Comparison of ENCODE assay signal across 8 mouse cellular contexts in the genomic region with DNA sequence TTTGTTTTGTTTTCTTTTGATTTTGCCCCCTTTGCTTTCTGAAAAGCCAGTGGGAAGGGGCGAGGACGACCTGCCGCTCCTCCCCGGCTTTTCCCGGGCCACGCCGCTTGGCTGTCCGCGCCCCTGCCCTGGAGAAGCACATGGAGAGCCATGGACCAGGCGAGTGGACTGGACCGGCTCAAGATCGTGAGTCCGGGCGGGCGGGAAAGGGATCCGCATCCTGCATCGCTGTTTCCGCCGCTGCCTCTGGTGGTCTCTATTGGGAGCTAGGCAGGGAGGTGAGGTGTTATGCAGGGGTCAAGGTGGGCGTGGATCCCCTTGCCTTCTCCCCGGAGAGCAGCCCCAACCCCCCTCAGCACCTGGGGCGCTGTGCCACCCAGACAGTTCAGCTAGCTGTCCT. TPM values are rescaled to one million over a fixed set of nuclear protein-coding genes. Genes with fewer than 3 reads are reported as not detected.
DNase-seq lines count a peak whose midpoint lies in the region; ATAC-seq and TF ChIP-seq lines count a peak whose summit lies in the region.

No protein-coding gene starts in this region.

- H3K27ac ChIP-seq in ES-Bruce4 (ENCODE audit: insufficient read depth, low read length), result no peak overlapping the region
- no peak overlapping the region; the same call in 1 of the 2 replicates for H3K27ac ChIP-seq in embryonic facial prominence, embryonic 14.5 days (replicated peaks; ENCODE audit: low read depth, low read length)
- H3K27ac ChIP-seq in hindbrain, embryonic 11.5 days (ENCODE audit: low read depth, low read length), result peak overlapping the region; percentile 51; the same call in 1 of the 2 replicates
- no peak overlapping the region for H3K27ac ChIP-seq in limb, embryonic 15.5 days
- H3K27ac ChIP-seq in midbrain, postnatal 0 days (ENCODE audit: low read depth, low read length), result peak overlapping the region; percentile 27

- WGBS in embryonic facial prominence, embryonic 14.5 days, result under 1% methylated on average over 20 of the region's 22 CpGs
- 1% methylated on average over 21 of the region's 22 CpGs for WGBS in hindbrain, embryonic 11.5 days
- 1% methylated on average over 22 of the region's 22 CpGs for WGBS in limb, embryonic 15.5 days
- WGBS in midbrain, postnatal 0 days, result under 1% methylated on average over 21 of the region's 22 CpGs

- TF ChIP-seq CTCF in ES-Bruce4 (IDR thresholded peaks at IDR 0.05; ENCODE audit: low read depth, low read length), result no peak
- TF ChIP-seq CTCF in midbrain, postnatal 0 days (IDR thresholded peaks at IDR 0.05), result peak; percentile 11; the same call in 1 of the 2 replicates

- DNase-seq in cerebellum, postnatal 10 days, result peak; percentile 69 to 70
- no peak for DNase-seq in cerebellum, adult 11-12 months
- peak; percentile 22 for DNase-seq in embryonic facial prominence, embryonic 14.5 days (ENCODE audit: low spot score)
- peak; percentile 61 for DNase-seq in hindbrain, embryonic 11.5 days (ENCODE audit: low spot score)
- DNase-seq in midbrain, postnatal 0 days (ENCODE audit: low spot score), result peak; percentile 21
- DNase-seq in thymus, postnatal 14 days, result peak; percentile 20

- H3K27me3 ChIP-seq in ES-Bruce4 (ENCODE audit: control insufficient read depth, insufficient read depth, low read length, poor library complexity, severe bottlenecking), result peaks cover 15% of the 10 kb centered on the region
- H3K27me3 ChIP-seq in embryonic facial prominence, embryonic 14.5 days (replicated peaks; ENCODE audit: control insufficient read depth, insufficient read depth, low read length), result peaks cover 4% of the 10 kb centered on the region
- H3K27me3 ChIP-seq in hindbrain, embryonic 11.5 days (ENCODE audit: control insufficient read depth, insufficient read depth, low read length), result peaks cover 2% of the 10 kb centered on the region
- peaks cover 3% of the 10 kb centered on the region; the same call in 1 of the 2 replicates for H3K27me3 ChIP-seq in limb, embryonic 15.5 days
- no peaks in the 10 kb centered on the region for H3K27me3 ChIP-seq in midbrain, postnatal 0 days (ENCODE audit: insufficient read depth, low read length)

- H3K4me3 ChIP-seq in ES-Bruce4 (ENCODE audit: low read depth, low read length), result peak overlapping the region; percentile 68
- H3K4me3 ChIP-seq in embryonic facial prominence, embryonic 14.5 days (ENCODE audit: low read depth, low read length), result peak overlapping the region; percentile 69
- peak overlapping the region; percentile 61 for H3K4me3 ChIP-seq in hindbrain, embryonic 11.5 days (ENCODE audit: low read depth, low read length)
- H3K4me3 ChIP-seq in limb, embryonic 15.5 days, result peak overlapping the region; percentile 58
- peak overlapping the region; percentile 72 for H3K4me3 ChIP-seq in midbrain, postnatal 0 days (ENCODE audit: low read depth, low read length)

- H3K4me2 ChIP-seq in embryonic facial prominence, embryonic 14.5 days (ENCODE audit: low read depth, low read length), result peak overlapping the region; percentile 89
- peak overlapping the region; percentile 97 for H3K4me2 ChIP-seq in hindbrain, embryonic 11.5 days (replicated peaks; ENCODE audit: low read depth, low read length)
- H3K4me2 ChIP-seq in limb, embryonic 15.5 days, result peak overlapping the region; percentile 92
- H3K4me2 ChIP-seq in midbrain, postnatal 0 days (ENCODE audit: low read depth, low read length, poor library complexity, severe bottlenecking), result peak overlapping the region; percentile 98

- TF ChIP-seq EP300 in ES-Bruce4 (IDR thresholded peaks at IDR 0.05; ENCODE audit: insufficient read depth, low read depth, low read length), result no peak

- no peak for TF ChIP-seq POLR2A in ES-Bruce4 (IDR thresholded peaks at IDR 0.05; ENCODE audit: insufficient read depth, low read length)

- H3K9me3 ChIP-seq in ES-Bruce4 (replicated peaks; ENCODE audit: control insufficient read depth, insufficient read depth, low read length, poor library complexity, severe bottlenecking), result no peaks in the 10 kb centered on the region
- H3K9me3 ChIP-seq in embryonic facial prominence, embryonic 14.5 days (ENCODE audit: control insufficient read depth, low read length), result no peaks in the 10 kb centered on the region
- no peaks in the 10 kb centered on the region for H3K9me3 ChIP-seq in hindbrain, embryonic 11.5 days (ENCODE audit: control insufficient read depth, low read length)
- no peaks in the 10 kb centered on the region for H3K9me3 ChIP-seq in limb, embryonic 15.5 days
- no peaks in the 10 kb centered on the region for H3K9me3 ChIP-seq in midbrain, postnatal 0 days (ENCODE audit: low read length)

- peak overlapping the region; percentile 59 for H3K9ac ChIP-seq in ES-Bruce4 (ENCODE audit: low read depth, poor library complexity, severe bottlenecking)
- peak overlapping the region; percentile 71 for H3K9ac ChIP-seq in embryonic facial prominence, embryonic 14.5 days (ENCODE audit: low read depth, low read length)
- peak overlapping the region; percentile 64 for H3K9ac ChIP-seq in hindbrain, embryonic 11.5 days (ENCODE audit: low read depth, low read length)
- H3K9ac ChIP-seq in limb, embryonic 15.5 days, result peak overlapping the region; percentile 56
- peak overlapping the region; percentile 47 for H3K9ac ChIP-seq in midbrain, postnatal 0 days (replicated peaks; ENCODE audit: low read length, poor library complexity, severe bottlenecking)

- peak; percentile 47; the same call in 1 of the 2 replicates for ATAC-seq in embryonic facial prominence, embryonic 14.5 days (ENCODE audit: low read depth)
- peak; percentile 66 for ATAC-seq in hindbrain, embryonic 11.5 days (ENCODE audit: low FRiP score)
- ATAC-seq in limb, embryonic 15.5 days (ENCODE audit: insufficient number of reproducible peaks, low FRiP score, low TSS enrichment, low read depth), result no peak
- peak; percentile 67; the same call in 1 of the 2 replicates for ATAC-seq in midbrain, postnatal 0 days (ENCODE audit: low FRiP score)

- H3K4me1 ChIP-seq in ES-Bruce4 (ENCODE audit: control insufficient read depth, insufficient read depth, low read length), result no peaks in the 10 kb centered on the region
- H3K4me1 ChIP-seq in embryonic facial prominence, embryonic 14.5 days (ENCODE audit: control insufficient read depth, insufficient read depth, low read length), result peaks cover 3% of the 10 kb centered on the region; the same call in 1 of the 2 replicates
- H3K4me1 ChIP-seq in hindbrain, embryonic 11.5 days (replicated peaks; ENCODE audit: control insufficient read depth, insufficient read depth, low read length), result no peaks in the 10 kb centered on the region; the same call in 1 of the 2 replicates
- H3K4me1 ChIP-seq in limb, embryonic 15.5 days, result peaks cover 10% of the 10 kb centered on the region; the same call in 1 of the 2 replicates
- H3K4me1 ChIP-seq in midbrain, postnatal 0 days (ENCODE audit: insufficient read depth, low read length), result no peaks in the 10 kb centered on the region

- no peaks in the 10 kb centered on the region for H3K36me3 ChIP-seq in ES-Bruce4 (ENCODE audit: control insufficient read depth, insufficient read depth, low read length, poor library complexity, severe bottlenecking)
- no peaks in the 10 kb centered on the region for H3K36me3 ChIP-seq in embryonic facial prominence, embryonic 14.5 days (ENCODE audit: control insufficient read depth, insufficient read depth, low read length)
- H3K36me3 ChIP-seq in hindbrain, embryonic 11.5 days (ENCODE audit: control insufficient read depth, insufficient read depth, low read length), result no peaks in the 10 kb centered on the region
- no peaks in the 10 kb centered on the region for H3K36me3 ChIP-seq in limb, embryonic 15.5 days
- H3K36me3 ChIP-seq in midbrain, postnatal 0 days (ENCODE audit: insufficient read depth, low read length), result no peaks in the 10 kb centered on the region

RNA-seq across cellular contexts. Expression of a gene that starts 1.9 kb away (rescaled TPM):
- 1.9 and 2.2 TPM in 2 replicates for polyA plus RNA-seq in ES-Bruce4 (2011; ENCODE audit: insufficient read depth, insufficient read length, low read depth, missing spikeins)
- polyA plus RNA-seq in embryonic facial prominence, embryonic 14.5 days (2014; fragmentation: Nextera tagmentation; extraction: Ambion mirVana), result 1.2 and 1.8 TPM in 2 replicates
- polyA plus RNA-seq in hindbrain, embryonic 11.5 days (2014; fragmentation: Nextera tagmentation; extraction: Ambion mirVana), result 1.4 and 2.8 TPM in 2 replicates
- 2.5 and 2.8 TPM in 2 replicates for polyA plus RNA-seq in limb, embryonic 15.5 days (2015; fragmentation: Nextera tagmentation; extraction: Ambion mirVana)
- total RNA-seq in midbrain, postnatal 0 days (2014; rRNA removed), result 28.7 and 37.5 TPM in 2 replicates
- polyA plus RNA-seq in midbrain, postnatal 0 days (2015; fragmentation: Nextera tagmentation; extraction: Ambion mirVana), result 8.1 and 10.9 TPM in 2 replicates

Comparison
In these comparisons a context has a peak if more than half of its experiments do, and no peak if none do; other contexts are left out.
1. H3K27ac ChIP-seq: peak in hindbrain, embryonic 11.5 days (single experiment) and midbrain, postnatal 0 days (single experiment); none in ES-Bruce4 (single experiment), embryonic facial prominence, embryonic 14.5 days (single experiment) and limb, embryonic 15.5 days (single experiment).
2. Peak in every context shown above with its lines, with median percentiles within 50 percentile points of each other: H3K4me3 ChIP-seq, H3K9ac ChIP-seq and H3K4me2 ChIP-seq.